Mouse (Mus musculus): Measurements from ENCODE around the gene Kif5c. TPM values are rescaled to one million over a fixed set of nuclear protein-coding genes. Genes with fewer than 3 reads are reported as not detected.
A peak's percentile ranks its signal among the peaks of the same experiment; 100 is the strongest.

Gene Kif5c
- polyA plus RNA-seq, 1 experiment from 2014 or later: 153 TPM

GRCm38 (mm10) chr2:49728896-49729610 is 110.0 kb downstream of the Kif5c start:
- Histone ChIP-seq H3K36me3 (peaks cover 45% of the 10 kb centered on the region), H3K9me3 (replicated peaks) (no peaks in the 10 kb centered on the region)
- WGBS: 95% methylated on average over 10 of the region's 10 CpGs

GRCm38 (mm10) chr2:49729611-49729969 is 110.5 kb downstream of the Kif5c start:
- Histone ChIP-seq H3K36me3 (peaks cover 40% of the 10 kb centered on the region), H3K4me2 (replicated peaks) (no peak overlapping the region)
- ATAC-seq (ENCODE audit: low FRiP score): no peak

More at GRCm38 (mm10) chr2:49728896-49729610, 110.0 kb downstream of the Kif5c start:
- ATAC-seq (ENCODE audit: low FRiP score): no peak
- Histone ChIP-seq H3K4me2 (replicated peaks) (no peak overlapping the region), H3K27me3 (no peaks in the 10 kb centered on the region), H3K9ac (no peak overlapping the region), H3K4me3 (no peak overlapping the region), H3K27ac (no peak overlapping the region), H3K4me1 (peaks cover 9% of the 10 kb centered on the region)

GRCm38 (mm10) chr2:49730183-49730582 is 111.1 kb downstream of the Kif5c start:
- Histone ChIP-seq H3K27ac (no peak overlapping the region), H3K4me3 (no peak overlapping the region), H3K4me2 (replicated peaks) (no peak overlapping the region), H3K27me3 (no peaks in the 10 kb centered on the region), H3K4me1 (peaks cover 9% of the 10 kb centered on the region), H3K9ac (no peak overlapping the region), H3K9me3 (replicated peaks) (no peaks in the 10 kb centered on the region), H3K36me3 (peaks cover 40% of the 10 kb centered on the region)
- WGBS: 62% methylated on average over 5 of the region's 5 CpGs
- no peak for ATAC-seq (ENCODE audit: low FRiP score)

More at GRCm38 (mm10) chr2:49729611-49729969, 110.5 kb downstream of the Kif5c start:
- Histone ChIP-seq H3K9ac (no peak overlapping the region), H3K27me3 (no peaks in the 10 kb centered on the region), H3K9me3 (replicated peaks) (no peaks in the 10 kb centered on the region), H3K4me3 (no peak overlapping the region), H3K27ac (no peak overlapping the region), H3K4me1 (peaks cover 9% of the 10 kb centered on the region)
- WGBS: 82% methylated on average over 2 of the region's 2 CpGs

GRCm38 (mm10) chr2:49732745-49733655 is 113.9 kb downstream of the Kif5c start:
- H3K9me3 ChIP-seq (replicated peaks): no peaks in the 10 kb centered on the region
- no peaks in the 10 kb centered on the region for H3K27me3 ChIP-seq
- no peak overlapping the region for H3K4me2 ChIP-seq (replicated peaks)
- H3K4me1 ChIP-seq: peaks cover 4% of the 10 kb centered on the region; the same call in 1 of the 2 replicates
- H3K9ac ChIP-seq: no peak overlapping the region
- peaks cover 59% of the 10 kb centered on the region for H3K36me3 ChIP-seq
- no peak overlapping the region for H3K4me3 ChIP-seq
- no peak for ATAC-seq (ENCODE audit: low FRiP score)
- WGBS: 58% methylated on average over 11 of the region's 11 CpGs
- H3K27ac ChIP-seq: no peak overlapping the region

GRCm38 (mm10) chr2:49733656-49734008 is 114.5 kb downstream of the Kif5c start:
- Histone ChIP-seq H3K4me2 (replicated peaks) (no peak overlapping the region), H3K4me3 (no peak overlapping the region), H3K36me3 (peaks cover 60% of the 10 kb centered on the region), H3K4me1 (peaks cover 4% of the 10 kb centered on the region; the same call in 1 of the 2 replicates), H3K27ac (no peak overlapping the region), H3K9me3 (replicated peaks) (no peaks in the 10 kb centered on the region), H3K27me3 (no peaks in the 10 kb centered on the region), H3K9ac (no peak overlapping the region)
- WGBS: 54% methylated on average over 7 of the region's 7 CpGs
- no peak for ATAC-seq (ENCODE audit: low FRiP score)

GRCm38 (mm10) chr2:49734013-49734780 is 115.1 kb downstream of the Kif5c start:
- Histone ChIP-seq H3K27ac (no peak overlapping the region), H3K36me3 (peaks cover 60% of the 10 kb centered on the region)
- WGBS: 53% methylated on average over 7 of the region's 7 CpGs

GRCm38 (mm10) chr2:49735386-49735785 is 116.3 kb downstream of the Kif5c start:
- no peak overlapping the region for H3K4me3 ChIP-seq
- H3K4me1 ChIP-seq: peaks cover 4% of the 10 kb centered on the region; the same call in 1 of the 2 replicates
- no peak overlapping the region for H3K9ac ChIP-seq
- H3K27ac ChIP-seq: no peak overlapping the region
- no peak for ATAC-seq (ENCODE audit: low FRiP score)
- WGBS: 86% methylated on average over 13 of the region's 13 CpGs
- H3K9me3 ChIP-seq (replicated peaks): no peaks in the 10 kb centered on the region
- no peaks in the 10 kb centered on the region for H3K27me3 ChIP-seq
- H3K4me2 ChIP-seq (replicated peaks): no peak overlapping the region
- peaks cover 58% of the 10 kb centered on the region for H3K36me3 ChIP-seq

More at GRCm38 (mm10) chr2:49734013-49734780, 115.1 kb downstream of the Kif5c start:
- ATAC-seq (ENCODE audit: low FRiP score): peak; percentile 57; the same call in 1 of the 2 replicates
- Histone ChIP-seq H3K4me3 (no peak overlapping the region), H3K4me2 (replicated peaks) (no peak overlapping the region), H3K9me3 (replicated peaks) (no peaks in the 10 kb centered on the region), H3K9ac (no peak overlapping the region), H3K4me1 (peaks cover 4% of the 10 kb centered on the region; the same call in 1 of the 2 replicates), H3K27me3 (no peaks in the 10 kb centered on the region)

- Histone ChIP-seq H3K4me1 (peaks cover 31% of the 10 kb centered on the region), H3K9me3 (replicated peaks) (no peaks in the 10 kb centered on the region), H3K9ac (no peak overlapping the region), H3K4me3 (no peak overlapping the region), H3K4me2 (replicated peaks) (no peak overlapping the region), H3K27ac (no peak overlapping the region), H3K27me3 (no peaks in the 10 kb centered on the region), H3K36me3 (peaks cover 57% of the 10 kb centered on the region)
- ATAC-seq (ENCODE audit: low FRiP score): no peak
- 83% methylated on average over 5 of the region's 5 CpGs for WGBS
Measured at GRCm38 (mm10) chr2:49739046-49739445, 119.9 kb downstream of the Kif5c start.

GRCm38 (mm10) chr2:49741026-49741425 is 121.9 kb downstream of the Kif5c start:
- Histone ChIP-seq H3K27me3 (no peaks in the 10 kb centered on the region), H3K27ac (0 out of 2 replicates have a peak overlapping the region, but pooled peaks have one; percentile 64), H3K4me1 (peaks cover 38% of the 10 kb centered on the region), H3K4me3 (no peak overlapping the region), H3K36me3 (peaks cover 62% of the 10 kb centered on the region), H3K4me2 (replicated peaks) (no peak overlapping the region), H3K9ac (no peak overlapping the region), H3K9me3 (replicated peaks) (no peaks in the 10 kb centered on the region)
- no peak for ATAC-seq (ENCODE audit: low FRiP score)
- 70% methylated on average over 6 of the region's 6 CpGs for WGBS

- ATAC-seq (ENCODE audit: low FRiP score): peak; percentile 35; the same call in 1 of the 2 replicates
- no peak overlapping the region for H3K4me2 ChIP-seq (replicated peaks)
- WGBS: 65% methylated on average over 16 of the region's 16 CpGs
- no peak overlapping the region for H3K9ac ChIP-seq
- H3K4me1 ChIP-seq: peaks cover 38% of the 10 kb centered on the region
- peaks cover 63% of the 10 kb centered on the region for H3K36me3 ChIP-seq
- no peaks in the 10 kb centered on the region for H3K27me3 ChIP-seq
- no peak overlapping the region for H3K4me3 ChIP-seq
- H3K27ac ChIP-seq: peak overlapping the region; percentile 64; the same call in 1 of the 2 replicates
- H3K9me3 ChIP-seq (replicated peaks): no peaks in the 10 kb centered on the region
Measured at GRCm38 (mm10) chr2:49741895-49742734, 123.0 kb downstream of the Kif5c start.

- peak overlapping the region; percentile 40; the same call in 1 of the 2 replicates for H3K27ac ChIP-seq
- no peak for ATAC-seq (ENCODE audit: low FRiP score)
- H3K9ac ChIP-seq: no peak overlapping the region
- peaks cover 38% of the 10 kb centered on the region for H3K4me1 ChIP-seq
- no peaks in the 10 kb centered on the region for H3K9me3 ChIP-seq (replicated peaks)
- H3K27me3 ChIP-seq: no peaks in the 10 kb centered on the region
- no peak overlapping the region for H3K4me3 ChIP-seq
- no peak overlapping the region for H3K4me2 ChIP-seq (replicated peaks)
- 84% methylated on average over 4 of the region's 4 CpGs for WGBS
- peaks cover 65% of the 10 kb centered on the region for H3K36me3 ChIP-seq
Measured at GRCm38 (mm10) chr2:49742919-49743318, 123.8 kb downstream of the Kif5c start.
